Mouse (Mus musculus) limb, embryonic 10.5 days (tissue): ENCODE measurements at regions not wholly inside any gene's neighbourhood (a gene's known extent, or its start where the extent isn't known, plus 50 kb on each side); places are given as distances from the start of the nearest gene placed in this dataset.

Experiments used
- DNase-seq: peaks from one replicate; pipeline ENCODE4 v3.0.0-alpha.2; 2017; ENCODE audit warnings: low spot score
- H3K27ac ChIP-seq: fragments of 300-500 bp; sonication (generic); 2 replicates; pipeline ENCODE4 v1.5.1; 2016; ENCODE audit warnings: mild to moderate bottlenecking
- H3K27me3 ChIP-seq: fragments of 300-500 bp; sonication (generic); 2 replicates; pipeline ENCODE4 v1.6.1; 2016; ENCODE audit warnings: low read depth, mild to moderate bottlenecking; ENCODE audit not compliant: poor library complexity, severe bottlenecking
- H3K36me3 ChIP-seq: fragments of 300-500 bp; sonication (generic); 2 replicates; pipeline ENCODE4 v1.6.1; 2016; ENCODE audit warnings: mild to moderate bottlenecking, moderate library complexity
- H3K4me1 ChIP-seq: fragments of 300-500 bp; sonication (generic); 2 replicates; pipeline ENCODE4 v1.6.1; 2016
- H3K4me3 ChIP-seq: fragments of 300-500 bp; sonication (generic); 2 replicates; pipeline ENCODE4 v1.5.1; 2016; ENCODE audit warnings: mild to moderate bottlenecking, moderate library complexity
- H3K9me3 ChIP-seq: fragments of 300-500 bp; sonication (generic); replicated peaks from 2 replicates; pipeline ENCODE4 v1.6.1; 2016; ENCODE audit warnings: mild to moderate bottlenecking
- WGBS: fragments of 180-500 bp; shearing (Covaris S2); methylation state at CpG from one replicate; pipeline ENCODE4 v1.1.7; 2016; 5-methylcytosine and 5-hydroxymethylcytosine counted together

DNA sequence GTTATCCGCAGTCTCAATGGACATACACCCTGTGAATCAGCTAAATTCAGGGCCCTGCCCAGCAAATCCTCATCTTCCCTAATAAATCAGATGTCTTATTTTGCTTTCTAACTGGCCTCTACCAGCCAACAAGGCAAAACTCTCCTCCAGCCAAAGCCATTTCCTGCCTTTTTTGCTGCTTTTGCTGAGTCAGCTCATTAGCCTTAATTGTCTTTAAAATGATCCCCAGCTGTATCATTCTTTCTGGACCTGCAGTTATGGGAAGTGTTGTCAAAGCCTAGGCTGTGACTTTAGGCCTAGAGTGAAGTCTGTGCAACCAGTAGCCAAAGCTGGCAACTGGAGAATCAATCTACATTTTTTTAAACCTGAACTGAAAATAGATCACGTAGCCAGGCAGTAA is 81.4 kb downstream of the Mtpn start:
- no peaks in the 10 kb centered on the region for H3K27me3 ChIP-seq
- no peak overlapping the region for H3K4me3 ChIP-seq
- H3K4me1 ChIP-seq = no peaks in the 10 kb centered on the region
- H3K36me3 ChIP-seq = no peaks in the 10 kb centered on the region
- no peaks in the 10 kb centered on the region for H3K9me3 ChIP-seq
- DNase-seq = no peak
- WGBS = 92% methylated on average over 2 of the region's 2 CpGs
- H3K27ac ChIP-seq = no peak overlapping the region

DNA sequence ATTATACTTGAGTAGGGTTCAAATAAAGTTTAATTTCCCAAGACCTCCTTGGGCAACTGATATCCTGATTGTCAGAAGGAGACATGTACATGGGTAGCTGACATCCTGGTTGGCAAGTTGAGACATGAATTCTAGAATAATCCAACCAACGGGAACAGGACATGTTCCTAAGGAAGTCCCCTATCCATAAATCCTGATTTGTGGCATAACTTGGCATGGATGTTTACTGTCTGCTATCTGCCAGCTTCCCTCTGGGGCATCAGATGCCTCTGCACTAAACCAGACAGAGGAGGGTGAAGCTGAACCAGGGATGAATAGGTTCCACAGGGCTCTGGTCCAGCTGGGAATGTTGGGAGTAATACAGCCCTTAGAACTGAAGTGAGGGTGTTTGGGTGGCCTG is 94.7 kb downstream of the Mtpn start:
- DNase-seq = no peak
- 86% methylated on average over 1 of the region's 1 CpGs for WGBS
- H3K36me3 ChIP-seq = no peaks in the 10 kb centered on the region
- no peaks in the 10 kb centered on the region for H3K4me1 ChIP-seq
- H3K27ac ChIP-seq = no peak overlapping the region
- H3K27me3 ChIP-seq = no peaks in the 10 kb centered on the region
- H3K9me3 ChIP-seq = no peaks in the 10 kb centered on the region
- H3K4me3 ChIP-seq = no peak overlapping the region

DNA sequence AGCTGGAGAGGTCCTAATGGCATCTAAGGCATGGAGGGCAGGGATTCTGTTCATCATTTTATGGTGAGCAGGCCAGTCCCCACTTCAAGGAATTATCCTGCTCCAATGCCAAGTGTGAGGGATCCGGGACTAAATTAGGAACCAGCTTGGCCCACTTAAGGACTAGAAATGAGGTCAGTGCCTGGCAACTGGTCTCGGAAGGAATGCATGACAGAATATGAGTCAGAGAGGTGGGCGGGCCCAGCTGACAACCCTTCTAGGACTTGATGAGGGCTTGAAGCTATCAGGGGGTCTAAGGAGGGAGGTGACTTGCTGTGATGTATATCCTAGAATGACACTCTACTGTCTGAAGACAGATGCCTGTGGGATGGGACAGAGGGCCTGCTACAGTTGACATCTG is 100.4 kb upstream of the Fam180a start:
- DNase-seq = no peak
- 85% methylated on average over 3 of the region's 3 CpGs for WGBS
- Histone ChIP-seq H3K27ac (no peak overlapping the region), H3K9me3 (no peaks in the 10 kb centered on the region), H3K4me3 (no peak overlapping the region), H3K27me3 (no peaks in the 10 kb centered on the region), H3K36me3 (no peaks in the 10 kb centered on the region), H3K4me1 (no peaks in the 10 kb centered on the region)

DNA sequence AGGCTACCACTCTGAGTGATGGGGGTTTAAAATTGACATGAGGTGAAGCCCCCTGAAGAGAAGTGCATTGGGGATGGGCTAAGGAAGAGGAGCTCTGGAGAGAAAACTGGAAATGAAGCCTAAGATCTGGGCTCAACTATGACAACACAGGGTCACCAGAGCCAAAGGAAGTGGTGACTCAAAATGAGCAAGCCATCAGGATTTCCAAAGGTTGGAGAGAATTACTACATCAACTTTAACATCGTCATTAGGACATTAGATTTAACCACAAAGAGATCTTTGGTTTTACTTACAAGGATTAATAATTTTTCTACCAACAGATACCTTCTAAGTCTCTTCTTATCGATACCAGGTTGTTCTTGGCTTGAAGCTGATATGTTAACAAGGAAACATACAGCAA is 98.6 kb upstream of the Fam180a start:
- H3K36me3 ChIP-seq = no peaks in the 10 kb centered on the region
- no peaks in the 10 kb centered on the region for H3K27me3 ChIP-seq
- H3K9me3 ChIP-seq = no peaks in the 10 kb centered on the region
- WGBS = 92% methylated on average over 2 of the region's 2 CpGs
- H3K27ac ChIP-seq = no peak overlapping the region
- H3K4me1 ChIP-seq = no peaks in the 10 kb centered on the region
- H3K4me3 ChIP-seq = no peak overlapping the region
- no peak for DNase-seq

DNA sequence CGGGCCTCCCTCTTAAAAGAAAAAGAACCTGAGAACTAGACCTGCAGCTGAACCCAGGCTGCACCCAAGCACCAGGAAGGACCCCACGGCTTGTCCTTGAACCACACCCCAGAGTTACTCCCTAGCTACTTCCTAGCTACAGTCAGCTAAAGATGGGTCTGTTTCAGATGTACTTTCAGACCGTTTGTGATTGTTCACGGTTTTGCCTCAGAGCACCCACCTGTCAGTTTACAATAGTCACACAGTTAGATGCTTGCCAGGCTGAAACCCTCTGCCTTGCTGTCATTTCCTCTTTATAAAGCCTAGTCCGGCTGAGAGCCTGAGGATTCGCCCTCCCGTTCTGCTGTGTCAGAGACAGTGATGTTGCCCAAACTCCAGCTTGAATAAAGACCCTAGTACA is 95.0 kb upstream of the Fam180a start:
- H3K27me3 ChIP-seq = no peaks in the 10 kb centered on the region
- H3K4me1 ChIP-seq = no peaks in the 10 kb centered on the region
- WGBS = 93% methylated on average over 7 of the region's 7 CpGs
- no peaks in the 10 kb centered on the region for H3K36me3 ChIP-seq
- H3K27ac ChIP-seq = no peak overlapping the region
- H3K9me3 ChIP-seq = no peaks in the 10 kb centered on the region
- no peak overlapping the region for H3K4me3 ChIP-seq
- DNase-seq = no peak

DNA sequence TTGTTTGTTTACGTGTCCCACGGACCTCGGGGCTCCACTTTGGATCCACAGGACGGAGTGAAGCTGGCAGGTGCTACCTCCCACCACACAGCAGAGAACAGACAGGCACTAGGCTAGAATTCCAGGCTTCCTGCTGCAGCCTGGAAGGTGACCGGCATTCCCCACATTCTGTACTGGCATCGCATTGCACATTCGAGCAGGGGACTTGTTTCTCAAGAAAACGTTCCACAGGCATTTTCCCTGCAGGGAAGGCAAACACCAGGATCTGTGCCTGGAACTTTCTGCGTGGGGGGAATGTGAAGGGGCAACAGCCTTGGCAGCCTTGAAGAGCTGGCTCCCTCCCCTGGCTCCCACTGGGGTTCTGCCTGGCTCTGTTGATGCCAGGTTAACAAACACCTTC is 79.1 kb upstream of the Fam180a start:
- no peaks in the 10 kb centered on the region; the same call in 1 of the 2 replicates for H3K4me1 ChIP-seq
- no peaks in the 10 kb centered on the region for H3K27me3 ChIP-seq
- no peaks in the 10 kb centered on the region for H3K9me3 ChIP-seq
- no peak for DNase-seq
- H3K36me3 ChIP-seq = no peaks in the 10 kb centered on the region
- no peak overlapping the region for H3K27ac ChIP-seq
- no peak overlapping the region for H3K4me3 ChIP-seq
- WGBS = 70% methylated on average over 9 of the region's 9 CpGs

DNA sequence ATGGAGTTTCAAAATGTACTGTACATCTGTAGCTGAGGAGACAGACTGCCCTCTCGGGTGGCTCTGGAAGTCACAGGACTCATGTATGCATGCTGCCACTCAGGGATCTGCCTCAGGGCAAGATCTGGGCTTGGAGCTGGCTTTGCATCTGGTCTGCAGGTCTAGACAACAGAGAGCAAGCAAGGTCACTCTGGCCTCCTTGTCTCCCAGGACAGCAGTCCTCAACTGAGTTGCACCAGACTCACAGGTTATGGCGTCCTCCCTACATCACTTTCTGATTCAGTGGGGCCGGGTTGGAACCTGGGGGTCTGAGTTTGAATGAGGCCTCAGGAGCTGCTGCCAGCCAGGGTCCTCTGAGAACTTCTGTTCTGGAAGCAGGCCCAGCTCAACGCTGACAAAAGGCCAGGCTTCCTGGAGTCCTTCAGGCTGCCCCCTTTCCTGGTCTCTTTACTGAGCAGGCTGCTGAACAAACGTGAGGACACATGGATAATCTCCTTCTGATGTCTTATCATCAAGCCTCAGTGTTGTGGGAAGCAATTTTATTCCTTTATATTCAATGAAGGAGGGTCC is 77.5 kb upstream of the Fam180a start:
- no peaks in the 10 kb centered on the region for H3K27me3 ChIP-seq
- WGBS = 84% methylated on average over 5 of the region's 5 CpGs
- no peak for DNase-seq
- H3K27ac ChIP-seq = no peak overlapping the region
- no peak overlapping the region for H3K4me3 ChIP-seq
- no peaks in the 10 kb centered on the region for H3K36me3 ChIP-seq
- H3K4me1 ChIP-seq = no peaks in the 10 kb centered on the region; the same call in 1 of the 2 replicates
- H3K9me3 ChIP-seq = no peaks in the 10 kb centered on the region

DNA sequence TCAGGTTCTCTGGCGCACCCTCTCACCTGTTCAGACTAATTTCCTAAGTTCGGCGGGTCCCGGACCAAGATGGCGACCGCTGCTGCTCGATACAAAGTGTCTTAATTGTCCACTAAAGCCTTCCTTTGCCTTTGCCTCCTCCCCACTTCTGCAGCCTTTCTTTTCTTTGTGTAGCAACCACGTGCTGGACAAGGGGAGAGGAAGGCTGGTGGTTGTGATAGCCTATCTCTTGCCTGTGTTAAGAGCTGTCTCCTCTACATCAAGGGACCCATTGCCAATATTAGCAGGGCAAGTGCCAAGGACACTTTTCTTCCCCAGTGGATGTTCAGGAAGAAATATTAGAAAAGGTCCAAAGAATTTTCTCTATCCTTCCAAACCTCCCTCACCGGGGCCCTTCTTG is 69.8 kb upstream of the Fam180a start:
- DNase-seq = no peak
- Histone ChIP-seq H3K27me3 (no peaks in the 10 kb centered on the region), H3K9me3 (no peaks in the 10 kb centered on the region), H3K4me1 (no peaks in the 10 kb centered on the region), H3K27ac (no peak overlapping the region), H3K36me3 (no peaks in the 10 kb centered on the region), H3K4me3 (no peak overlapping the region)
- WGBS = 95% methylated on average over 9 of the region's 9 CpGs

DNA sequence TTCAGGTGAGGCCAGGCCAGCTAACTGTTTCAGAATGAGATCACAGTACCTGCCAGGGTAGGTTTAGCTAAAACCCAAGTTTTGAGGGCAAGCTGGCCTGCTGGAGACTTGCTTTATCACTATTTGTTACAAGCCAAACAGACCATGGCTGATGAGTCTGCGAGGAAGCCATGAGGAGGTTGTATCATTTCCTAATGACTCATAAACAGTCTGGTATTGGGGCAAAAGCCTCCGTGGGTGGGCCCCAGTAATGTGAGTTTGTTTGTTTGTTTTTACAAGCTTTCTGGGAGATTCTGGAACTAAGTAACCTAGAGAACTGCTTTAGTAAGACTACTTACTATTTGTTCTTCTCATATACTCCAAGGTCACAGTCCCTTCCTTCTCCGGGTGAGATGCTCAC is 62.9 kb upstream of the Fam180a start:
- Histone ChIP-seq H3K9me3 (no peaks in the 10 kb centered on the region), H3K4me3 (no peak overlapping the region), H3K27ac (no peak overlapping the region), H3K27me3 (no peaks in the 10 kb centered on the region), H3K4me1 (no peaks in the 10 kb centered on the region), H3K36me3 (no peaks in the 10 kb centered on the region)
- DNase-seq = no peak
- 67% methylated on average over 3 of the region's 3 CpGs for WGBS

DNA sequence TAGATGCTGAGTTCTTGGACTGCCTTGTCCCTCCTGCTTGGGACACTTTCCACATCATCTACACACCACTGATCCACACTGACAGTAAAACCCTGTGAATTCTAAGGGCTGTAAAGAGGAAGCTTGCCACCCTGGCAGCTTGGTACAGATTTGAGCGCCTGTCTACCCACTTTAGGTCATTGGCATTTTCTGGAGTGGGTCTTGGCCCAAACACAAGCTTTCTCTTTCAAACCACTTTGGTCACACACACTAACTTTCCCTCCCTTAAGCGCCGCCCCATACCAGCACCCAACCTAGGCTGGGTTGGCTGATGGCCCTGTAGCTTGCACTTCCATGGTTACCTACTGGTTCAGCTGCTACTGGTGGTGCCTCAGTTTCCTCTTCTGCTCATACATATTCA is 55.6 kb upstream of the Fam180a start:
- DNase-seq = no peak
- Histone ChIP-seq H3K36me3 (no peaks in the 10 kb centered on the region), H3K4me3 (no peak overlapping the region), H3K27ac (no peak overlapping the region), H3K9me3 (no peaks in the 10 kb centered on the region), H3K4me1 (peaks cover 10% of the 10 kb centered on the region), H3K27me3 (no peaks in the 10 kb centered on the region)
- 83% methylated on average over 3 of the region's 3 CpGs for WGBS

DNA sequence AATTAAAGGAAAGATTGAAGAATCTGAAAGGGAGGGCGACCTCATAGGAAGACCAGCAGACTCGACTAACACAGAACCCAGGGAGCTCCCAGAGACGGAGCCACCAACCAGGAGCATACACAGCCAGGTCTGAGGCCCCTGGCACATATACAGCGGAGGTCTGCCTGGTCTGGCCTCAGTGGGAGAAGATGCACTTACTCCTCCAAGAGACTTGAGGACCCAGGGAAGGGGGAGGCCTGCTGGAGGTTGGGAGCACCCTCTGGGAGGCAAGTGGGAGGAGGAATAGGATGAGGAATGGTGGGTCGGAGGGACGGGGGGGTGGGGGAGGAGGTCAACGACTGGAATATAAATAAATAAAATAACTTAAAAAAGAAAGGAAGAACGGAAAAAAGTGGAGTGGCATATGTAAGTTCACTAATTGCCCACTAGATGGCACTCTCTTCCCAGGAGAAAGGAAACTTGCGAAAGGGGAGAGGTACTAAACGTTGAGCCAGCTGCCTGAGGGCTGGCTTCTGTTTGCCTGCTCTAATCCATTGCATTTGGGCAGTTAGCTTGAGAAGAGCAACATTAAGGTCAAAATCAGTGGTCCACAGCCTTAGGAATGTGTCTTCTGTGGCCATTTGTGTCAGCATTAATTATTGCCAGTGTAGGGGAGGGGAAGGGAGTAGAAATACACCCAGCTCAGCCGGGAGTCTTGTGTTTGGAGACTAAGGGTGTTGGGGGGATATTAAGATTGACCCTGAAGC is 55.0 kb upstream of the Fam180a start:
- Histone ChIP-seq H3K9me3 (no peaks in the 10 kb centered on the region), H3K4me1 (peaks cover 10% of the 10 kb centered on the region), H3K36me3 (no peaks in the 10 kb centered on the region), H3K4me3 (peak overlapping the region; percentile 35; the same call in 1 of the 2 replicates), H3K27me3 (no peaks in the 10 kb centered on the region), H3K27ac (peak overlapping the region; percentile 72)
- WGBS = 22% methylated on average over 11 of the region's 11 CpGs
- DNase-seq = peak; percentile 43

DNA sequence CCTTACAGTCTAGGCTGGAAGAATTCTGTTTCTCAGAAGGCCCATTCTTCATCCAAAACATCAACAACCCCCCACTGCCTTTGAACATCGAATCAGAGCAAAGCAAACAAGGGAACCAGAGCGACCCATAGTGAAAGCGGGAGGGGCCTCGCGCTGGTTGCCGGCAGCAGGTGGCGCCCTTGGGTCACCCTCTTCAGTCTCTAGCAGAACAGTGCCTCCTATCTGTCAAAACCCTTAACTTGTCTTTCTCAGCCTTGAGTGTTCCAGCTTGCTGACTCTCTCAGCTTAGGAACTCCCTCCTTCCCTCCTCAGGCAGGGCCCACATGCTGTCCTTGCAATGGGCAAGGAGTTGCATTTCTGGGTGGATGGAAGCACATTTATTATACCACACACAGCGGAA is 53.9 kb upstream of the Fam180a start:
- Histone ChIP-seq H3K27ac (peak overlapping the region; percentile 67), H3K36me3 (no peaks in the 10 kb centered on the region), H3K9me3 (no peaks in the 10 kb centered on the region), H3K27me3 (no peaks in the 10 kb centered on the region), H3K4me1 (peaks cover 10% of the 10 kb centered on the region), H3K4me3 (peak overlapping the region; percentile 0; the same call in 1 of the 2 replicates)
- WGBS = 11% methylated on average over 8 of the region's 8 CpGs
- DNase-seq = peak; percentile 83

DNA sequence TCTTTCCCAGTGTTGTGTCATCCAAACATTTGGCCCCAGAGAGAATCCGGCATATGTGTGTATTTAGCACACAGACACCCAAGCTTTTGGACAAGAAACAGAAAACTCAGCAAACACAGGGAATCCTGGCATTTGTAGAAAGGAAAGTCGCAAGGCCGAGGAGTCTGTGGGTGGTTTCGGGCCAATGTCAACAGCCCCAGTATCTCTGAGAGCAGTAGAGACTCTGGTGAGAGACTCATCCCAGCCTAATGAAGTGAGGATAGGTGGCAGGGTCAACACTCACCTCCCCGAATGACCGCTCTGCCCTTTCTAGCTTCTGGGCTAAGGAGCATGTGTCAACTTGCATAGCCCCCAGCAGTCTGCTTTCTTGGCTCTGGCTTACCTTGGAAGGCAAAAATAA is 52.9 kb upstream of the Fam180a start:
- peaks cover 10% of the 10 kb centered on the region for H3K4me1 ChIP-seq
- H3K9me3 ChIP-seq = no peaks in the 10 kb centered on the region
- 94% methylated on average over 6 of the region's 6 CpGs for WGBS
- no peak overlapping the region for H3K4me3 ChIP-seq
- peak overlapping the region; percentile 67; the same call in 1 of the 2 replicates for H3K27ac ChIP-seq
- H3K36me3 ChIP-seq = no peaks in the 10 kb centered on the region
- H3K27me3 ChIP-seq = no peaks in the 10 kb centered on the region
- no peak for DNase-seq

DNA sequence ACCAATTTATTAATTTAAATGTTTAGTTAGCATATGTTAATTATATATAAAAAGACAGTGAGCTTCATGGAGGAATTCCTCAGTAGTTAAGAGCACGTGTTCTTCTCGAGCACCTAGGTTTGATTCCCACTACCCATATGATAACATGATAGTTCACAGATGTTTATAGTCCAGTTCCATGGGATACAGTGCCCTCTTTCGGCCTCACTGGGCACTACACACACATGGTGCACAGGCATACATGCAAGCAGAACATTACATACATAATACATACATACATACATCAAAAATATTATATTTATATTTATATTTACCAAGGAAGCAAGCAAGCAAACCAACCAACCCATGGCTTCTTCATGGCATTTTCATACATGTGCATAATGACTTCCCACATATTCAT is 51.6 kb upstream of the Fam180a start:
- WGBS = 92% methylated on average over 3 of the region's 3 CpGs
- Histone ChIP-seq H3K4me1 (peaks cover 10% of the 10 kb centered on the region), H3K27me3 (no peaks in the 10 kb centered on the region), H3K36me3 (no peaks in the 10 kb centered on the region), H3K9me3 (no peaks in the 10 kb centered on the region), H3K27ac (no peak overlapping the region), H3K4me3 (no peak overlapping the region)
- no peak for DNase-seq
